ENCODE assay signal across 1 mouse cellular context in the genomic region with DNA sequence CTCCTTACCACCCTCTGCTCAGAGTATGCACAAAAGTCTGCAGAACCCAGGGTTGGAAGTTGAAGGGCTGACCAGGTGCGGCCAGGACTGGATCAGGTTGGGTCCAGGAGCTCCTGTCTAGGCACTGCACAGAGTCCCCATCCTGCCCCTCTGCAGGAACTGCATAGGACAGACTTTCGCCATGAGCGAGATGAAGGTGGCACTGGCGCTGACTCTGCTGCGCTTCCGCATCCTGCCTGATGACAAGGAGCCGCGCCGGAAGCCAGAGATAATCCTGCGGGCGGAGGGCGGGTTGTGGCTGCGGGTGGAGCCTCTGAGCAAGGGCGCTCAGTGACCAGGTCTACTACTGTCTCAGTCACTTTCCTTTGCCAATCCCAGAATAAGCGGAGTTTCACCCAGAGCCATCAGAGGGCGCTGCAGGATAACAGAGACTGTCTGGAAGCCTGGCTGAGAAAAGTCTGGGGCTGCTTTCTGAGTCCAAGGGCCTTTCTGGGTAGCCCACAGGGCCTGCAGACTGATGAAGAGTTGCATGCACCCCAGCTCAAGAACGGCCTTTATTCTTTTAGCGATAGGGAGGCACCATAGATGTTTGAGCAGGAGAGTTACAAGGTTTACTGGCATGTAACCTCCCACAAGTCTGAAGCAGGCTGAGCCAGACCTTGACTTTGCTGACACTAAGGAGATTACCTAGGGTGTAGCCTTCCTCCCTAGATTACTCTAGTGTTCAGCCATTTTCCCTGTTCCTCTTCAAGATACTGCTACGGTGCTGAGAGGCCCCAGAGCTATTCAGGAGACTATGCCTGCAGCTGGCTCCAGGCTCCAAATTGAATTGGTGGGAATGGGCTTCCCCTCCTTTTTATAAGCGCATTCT.
TF ChIP-seq lines count a peak whose summit lies in the region.

No protein-coding gene starts in this region.

TF ChIP-seq in MEL, 35 proteins besides CTCF, POLR2A, EP300 and RAD21 (continued from another document):
- peak; percentile 21; the same call in 1 of the 2 replicates for TF ChIP-seq ETS1 (IDR thresholded peaks at IDR 0.05; ENCODE audit: low read depth, low read length)
- TF ChIP-seq RCOR1 (IDR thresholded peaks at IDR 0.05; ENCODE audit: low read depth, low read length) = no peak
- TF ChIP-seq CHD1 (IDR thresholded peaks at IDR 0.05; ENCODE audit: low read depth, low read length) = no peak
- 0 out of 2 replicates have a peak, but pooled peaks have one; percentile 18 for TF ChIP-seq USF1 (IDR thresholded peaks at IDR 0.05; ENCODE audit: low read depth, low read length)
- no peak for TF ChIP-seq MAX (IDR thresholded peaks at IDR 0.05; ENCODE audit: low read length)
- TF ChIP-seq NELFE (IDR thresholded peaks at IDR 0.05; ENCODE audit: low read depth, low read length) = peak; percentile 82
- peak; percentile 74 for TF ChIP-seq MXI1 (IDR thresholded peaks at IDR 0.05; ENCODE audit: low read depth, low read length)
- TF ChIP-seq UBTF (IDR thresholded peaks at IDR 0.05; ENCODE audit: borderline replicate concordance, insufficient read depth, low read depth, low read length) = no peak
- TF ChIP-seq SMC3 (IDR thresholded peaks at IDR 0.05; ENCODE audit: low read depth, low read length) = peak; percentile 58
- TF ChIP-seq ZKSCAN1 (IDR thresholded peaks at IDR 0.05; ENCODE audit: low read depth, low read length) = no peak
- TF ChIP-seq MAZ (IDR thresholded peaks at IDR 0.05; ENCODE audit: low read depth, low read length) = no peak
- no peak for TF ChIP-seq MAFK (IDR thresholded peaks at IDR 0.05; ENCODE audit: borderline replicate concordance, low read depth, low read length)
- TF ChIP-seq GATA1 (IDR thresholded peaks at IDR 0.05; ENCODE audit: low read depth, low read length) = no peak
- TF ChIP-seq ZNF384 (IDR thresholded peaks at IDR 0.05; ENCODE audit: low read depth, low read length) = no peak
- no peak for TF ChIP-seq E2F4 (IDR thresholded peaks at IDR 0.05; ENCODE audit: borderline replicate concordance, low read depth, low read length)
- peak; percentile 94 for TF ChIP-seq ELF1 (IDR thresholded peaks at IDR 0.05; ENCODE audit: low read depth, low read length)
- no peak for TF ChIP-seq MYC (IDR thresholded peaks at IDR 0.05; ENCODE audit: low read depth, low read length)
- peak; percentile 68 for TF ChIP-seq ZC3H11A (IDR thresholded peaks at IDR 0.05; ENCODE audit: low read depth, low read length)
- no peak; the same call in 1 of the 2 replicates for TF ChIP-seq ZMIZ1 (IDR thresholded peaks at IDR 0.05; ENCODE audit: low read depth, low read length)
- TF ChIP-seq JUND (IDR thresholded peaks at IDR 0.05; ENCODE audit: low read depth, low read length) = no peak
- no peak for TF ChIP-seq POLR2AphosphoS5 (IDR thresholded peaks at IDR 0.05; ENCODE audit: borderline replicate concordance, low read depth, low read length)
- peak; percentile 84 for TF ChIP-seq SIN3A (IDR thresholded peaks at IDR 0.05; ENCODE audit: low read length)
- no peak for TF ChIP-seq MYB (IDR thresholded peaks at IDR 0.05; ENCODE audit: low read depth, low read length)
- TF ChIP-seq BHLHE40 (IDR thresholded peaks at IDR 0.05; ENCODE audit: borderline replicate concordance, low read depth, low read length) = no peak
